Mouse (Mus musculus): ENCODE measurements around the gene Slain2.
"Not testable (repeated sequence)": the region's sequence is repeated elsewhere in the genome, so short reads cannot be mapped to it uniquely, and the experiment has no call there.

Gene Slain2

GRCm38 (mm10) chr5:72948136-72948535 is 34.0 kb downstream of the Slain2 start:
- DNase-seq (ENCODE audit: low read depth, low spot score): no peak

GRCm38 (mm10) chr5:72950252-72950651 is 36.1 kb downstream of the Slain2 start:
- no peak for DNase-seq (ENCODE audit: low read depth, low spot score)

DNA sequence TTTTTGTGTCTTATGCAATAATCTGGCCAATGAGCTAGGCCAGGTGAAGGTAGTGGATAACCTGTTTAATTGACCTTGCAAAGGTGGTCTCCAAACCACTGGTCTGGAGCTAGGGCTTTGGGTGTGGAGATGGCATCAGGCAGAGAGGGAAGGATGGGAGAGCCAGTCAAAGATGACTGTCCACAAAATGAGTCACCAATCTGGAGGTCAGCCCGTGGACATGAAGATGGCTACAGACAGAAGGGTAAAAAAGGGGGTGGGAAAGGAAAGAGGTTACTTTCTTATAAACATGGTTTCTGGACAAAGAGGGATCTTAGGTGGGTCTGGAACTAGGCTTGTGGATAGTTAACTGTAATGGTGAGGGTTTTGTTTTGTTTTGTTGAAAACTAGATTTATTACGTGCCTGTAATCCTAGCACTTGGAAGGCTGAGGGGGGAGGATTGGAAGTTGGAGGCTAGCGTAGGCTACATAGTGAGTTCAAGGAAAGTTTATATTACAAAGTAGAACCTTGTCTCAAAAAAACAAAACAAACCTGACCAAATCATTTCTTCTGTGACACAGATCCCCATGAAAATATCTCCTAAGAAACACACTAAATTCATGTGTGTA is 40.0 kb downstream of the Slain2 start:
- DNase-seq (ENCODE audit: low read depth, low spot score): no peak

GRCm38 (mm10) chr5:72957281-72957680 is 43.2 kb downstream of the Slain2 start:
- DNase-seq (ENCODE audit: low read depth, low spot score): no peak

- no peak for DNase-seq (ENCODE audit: low read depth, low spot score)
These were observed 46.0 kb downstream of the Slain2 start for GRCm38 (mm10) chr5:72960096-72960495.

DNA sequence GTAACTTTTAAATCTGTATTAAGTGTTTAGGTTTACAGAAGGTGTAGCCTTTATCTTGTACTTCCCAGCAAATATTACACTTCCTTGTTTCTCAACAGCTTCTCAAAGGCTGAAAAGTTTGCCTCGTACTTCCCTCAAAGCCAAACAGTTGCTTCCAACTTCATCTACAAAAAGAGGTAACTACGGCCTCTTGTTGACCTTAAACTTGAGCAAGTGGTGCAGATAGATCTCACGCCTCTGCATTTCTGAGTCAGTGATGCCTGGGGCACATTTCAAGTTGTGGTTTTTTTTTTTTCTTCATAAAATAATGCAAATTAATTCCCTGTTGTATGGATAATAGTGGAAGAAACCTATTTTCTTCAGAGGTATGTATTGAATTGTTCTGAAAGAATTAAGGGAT is 51.6 kb downstream of the Slain2 start:
- no peak for DNase-seq (ENCODE audit: low read depth, low spot score)

DNA sequence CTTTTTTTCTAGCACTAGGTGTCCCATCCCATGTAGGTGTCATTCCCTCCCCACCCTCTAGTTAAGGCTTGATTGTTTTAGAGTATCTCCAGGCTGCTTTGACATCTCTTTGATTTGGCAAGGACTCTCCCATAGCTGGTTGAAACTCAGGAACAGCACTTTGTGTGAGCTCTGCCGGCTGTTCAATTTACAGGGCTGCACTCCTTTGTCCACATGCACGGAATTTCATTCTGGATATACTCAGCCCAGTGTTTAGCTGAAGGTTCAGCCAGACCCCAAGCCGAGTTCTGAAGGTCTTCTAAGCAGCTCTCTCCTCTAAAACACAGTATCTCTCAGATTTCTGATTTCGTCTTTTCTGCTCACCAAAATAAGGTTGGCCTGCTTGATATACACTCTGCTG is 58.3 kb downstream of the Slain2 start:
- no peak for DNase-seq (ENCODE audit: low read depth, low spot score)

- no peak for DNase-seq (ENCODE audit: low read depth, low spot score)
These were observed 58.8 kb downstream of the Slain2 start for GRCm38 (mm10) chr5:72972934-72973333.

DNA sequence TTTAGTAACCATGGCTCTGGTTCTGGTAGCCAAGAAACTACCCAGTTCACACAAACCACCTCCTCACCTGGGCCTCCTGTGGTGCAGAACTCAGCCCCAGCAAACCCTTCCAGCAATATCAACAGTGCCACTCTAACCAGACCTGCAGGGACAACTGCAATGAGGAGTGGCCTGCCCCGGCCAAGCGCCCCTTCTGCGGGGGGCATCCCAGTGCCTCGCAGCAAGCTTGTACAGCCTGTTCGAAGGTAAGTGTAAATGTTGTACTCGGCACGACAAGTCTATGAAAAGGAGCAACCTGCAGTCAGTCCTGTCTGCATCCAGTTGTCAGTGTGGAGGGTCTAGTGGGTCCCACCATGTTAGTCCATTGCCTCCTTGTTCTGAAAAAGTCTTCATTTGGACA is 60.5 kb downstream of the Slain2 start, which contains the start of gene Gm10135:
Gene Gm10135, minus strand, starts transcription at position 101 of the 400 bp plus-strand sequence.
- DNase-seq (ENCODE audit: low read depth, low spot score): no peak

DNA sequence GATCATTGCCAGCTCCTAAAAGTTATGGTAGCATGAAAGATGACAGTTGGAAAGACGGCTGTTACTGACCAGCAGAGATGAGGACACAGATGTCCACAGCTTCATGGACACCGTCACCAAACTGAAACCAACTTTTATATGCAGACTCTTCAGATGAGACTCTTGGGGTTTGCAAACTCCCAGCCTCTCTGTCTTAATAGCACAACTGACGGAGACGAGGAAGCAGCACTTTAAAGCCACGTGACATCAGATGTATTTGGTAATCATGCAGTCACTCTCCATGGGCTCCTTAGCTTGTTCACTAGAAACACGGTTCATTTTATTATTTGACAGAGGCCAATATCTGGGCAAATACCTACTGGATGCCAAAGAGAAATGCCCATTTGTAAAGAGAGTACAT is 61.9 kb downstream of the Slain2 start:
- no peak for DNase-seq (ENCODE audit: low read depth, low spot score)

DNA sequence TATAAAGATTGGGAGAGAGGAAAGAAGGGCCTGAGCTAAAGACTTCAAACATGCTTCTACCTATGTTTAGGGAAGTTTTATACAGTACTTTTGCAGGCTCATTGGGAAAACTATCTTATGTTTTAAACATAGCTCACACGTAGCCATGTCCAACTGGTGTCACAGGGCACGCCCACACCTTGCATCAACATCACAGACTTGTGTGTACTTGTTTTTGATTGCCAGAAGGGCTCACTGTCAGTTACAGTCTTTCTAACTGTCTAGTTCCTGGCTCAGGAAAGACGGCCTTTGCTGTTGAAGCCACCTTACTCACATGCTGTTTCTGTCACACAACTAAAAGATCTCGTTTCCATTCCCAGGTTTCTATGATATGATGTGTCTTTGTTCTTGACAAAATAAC is 62.4 kb downstream of the Slain2 start:
- DNase-seq (ENCODE audit: low read depth, low spot score): no peak

- DNase-seq (ENCODE audit: low read depth, low spot score): peak; percentile 55
These were observed 70.0 kb downstream of the Slain2 start for GRCm38 (mm10) chr5:72984091-72984490.

GRCm38 (mm10) chr5:72987786-72988185 is 73.7 kb downstream of the Slain2 start:
- no peak for DNase-seq (ENCODE audit: low read depth, low spot score)

DNA sequence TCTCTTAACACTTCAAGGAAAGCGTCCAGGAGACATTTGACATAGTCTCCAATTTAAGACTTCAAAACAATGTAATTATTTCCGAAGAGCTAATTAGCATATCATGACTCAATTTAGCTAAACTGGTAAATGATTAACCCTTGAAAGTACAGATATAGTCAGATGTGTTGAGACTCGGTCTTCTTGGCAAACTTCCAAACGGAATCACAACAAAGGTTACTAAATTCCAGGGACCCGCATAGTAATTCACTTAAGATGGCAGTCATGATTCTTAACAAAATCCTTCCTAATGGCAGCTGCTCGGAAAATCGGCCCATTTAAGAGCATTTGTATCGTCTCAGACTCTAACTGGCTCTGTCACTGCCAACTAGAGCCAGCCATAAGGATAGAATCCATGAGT is 75.7 kb downstream of the Slain2 start:
- DNase-seq (ENCODE audit: low read depth, low spot score): no peak

- DNase-seq (ENCODE audit: low read depth, low spot score): no peak
These were observed 78.4 kb downstream of the Slain2 start for GRCm38 (mm10) chr5:72992474-72992873.

- no peak for DNase-seq (ENCODE audit: low read depth, low spot score)
These were observed 80.3 kb downstream of the Slain2 start for GRCm38 (mm10) chr5:72994424-72994823.

GRCm38 (mm10) chr5:72994928-72995327 is 80.8 kb downstream of the Slain2 start:
- DNase-seq (ENCODE audit: low read depth, low spot score): no peak

- no peak for DNase-seq (ENCODE audit: low read depth, low spot score)
These were observed 81.3 kb downstream of the Slain2 start for GRCm38 (mm10) chr5:72995379-72995778.

- DNase-seq (ENCODE audit: low read depth, low spot score): not testable (repeated sequence)
These were observed 84.4 kb downstream of the Slain2 start for GRCm38 (mm10) chr5:72998546-72998945.

GRCm38 (mm10) chr5:73004046-73004445 is 89.9 kb downstream of the Slain2 start:
- no peak for DNase-seq (ENCODE audit: low read depth, low spot score)

- no peak for DNase-seq (ENCODE audit: low read depth, low spot score)
These were observed 92.9 kb downstream of the Slain2 start, which contains the start of gene Slc10a4 for GRCm38 (mm10) chr5:73006784-73007581. TSS of gene Slc10a4 (plus strand) at chr5:73006883.

DNA sequence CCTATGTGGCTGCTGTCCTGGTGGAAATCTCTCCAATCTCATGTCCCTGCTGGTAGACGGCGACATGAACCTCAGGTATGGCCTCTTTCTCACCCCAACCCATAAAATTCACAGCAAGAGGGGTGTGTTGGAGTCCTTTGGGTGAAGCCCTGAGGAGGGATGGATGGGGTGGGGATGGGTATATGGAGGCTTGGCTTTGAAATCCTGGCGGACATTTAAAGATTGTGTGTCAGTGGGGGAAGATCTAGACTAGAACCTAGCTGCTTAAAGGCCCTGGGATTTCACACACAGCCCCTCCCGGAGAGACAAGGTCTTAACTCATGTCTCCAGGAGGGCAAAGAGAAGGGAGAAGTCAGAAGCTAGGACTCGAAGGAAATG is 93.5 kb downstream of the Slain2 start:
- no peak for DNase-seq (ENCODE audit: low read depth, low spot score)

GRCm38 (mm10) chr5:73008230-73008629 is 94.1 kb downstream of the Slain2 start:
- DNase-seq (ENCODE audit: low read depth, low spot score): peak; percentile 35

All from A20 (cell line).